Mouse (Mus musculus) embryonic facial prominence, embryonic 14.5 days (tissue): ENCODE data around the gene Gpr107. TPM values are rescaled to one million over a fixed set of nuclear protein-coding genes. Genes with fewer than 3 reads are reported as not detected.
A peak's percentile ranks its signal among the peaks of the same experiment; 100 is the strongest.

ENCODE experiments used
- ATAC-seq: fragments of 200-750 bp; cut with Nextera tagmentation; 2 replicates; pipeline ENCODE4 v1.8.0; 2017; ENCODE audit warnings: low read depth, moderate number of reproducible peaks, moderate TSS enrichment
- DNase-seq: peaks from one replicate; pipeline ENCODE4 v3.0.0-alpha.2; 2015; ENCODE audit warnings: low spot score
- H3K27ac ChIP-seq: fragments of 300-500 bp; sonication (generic); replicated peaks from 2 replicates; pipeline ENCODE4 v1.5.1; 2014; ENCODE audit warnings: low read depth, mild to moderate bottlenecking, low read length, moderate library complexity
- H3K27me3 ChIP-seq: fragments of 300-500 bp; sonication (generic); replicated peaks from 2 replicates; pipeline ENCODE4 v1.6.1; 2014; ENCODE audit warnings: low read length; ENCODE audit not compliant: control insufficient read depth, insufficient read depth
- H3K36me3 ChIP-seq: fragments of 300-500 bp; sonication (generic); 2 replicates; pipeline ENCODE4 v1.6.1; 2014; ENCODE audit warnings: low read length, mixed read lengths; ENCODE audit not compliant: control insufficient read depth, insufficient read depth
- H3K4me1 ChIP-seq: fragments of 300-500 bp; sonication (generic); 2 replicates; pipeline ENCODE4 v1.6.1; 2014; ENCODE audit warnings: antibody characterized with exemption, low read length; ENCODE audit not compliant: control insufficient read depth, insufficient read depth
- H3K4me2 ChIP-seq: fragments of 300-500 bp; sonication (generic); 2 replicates; pipeline ENCODE4 v1.6.1; 2014; ENCODE audit warnings: low read depth, mild to moderate bottlenecking, low read length, moderate library complexity, mixed read lengths
- H3K4me3 ChIP-seq: fragments of 300-500 bp; sonication (generic); 2 replicates; pipeline ENCODE4 v1.5.1; 2014; ENCODE audit warnings: low read depth, mild to moderate bottlenecking, low read length
- H3K9ac ChIP-seq: fragments of 300-500 bp; sonication (generic); 2 replicates; pipeline ENCODE4 v1.6.1; 2014; ENCODE audit warnings: low read depth, mild to moderate bottlenecking, low read length, moderate library complexity, mixed read lengths
- H3K9me3 ChIP-seq: fragments of 300-500 bp; sonication (generic); 2 replicates; pipeline ENCODE4 v1.6.1; 2016; ENCODE audit warnings: low read length; ENCODE audit not compliant: control insufficient read depth
- WGBS: fragments of 180-500 bp; shearing (Covaris S2); extraction: QIAGEN DNeasy Blood & Tissue Kit; methylation state at CpG from one replicate; pipeline ENCODE4 v1.1.7; 2014; 5-methylcytosine and 5-hydroxymethylcytosine counted together
- polyA plus RNA-seq: library from polyadenylated mRNA; unstranded; fragments of >200 nt; fragmentation: Nextera tagmentation; extraction: Ambion mirVana; gene quantifications from 2 replicates; pipeline ENCODE4 v1.2.1, GENCODE M21; 2014

Gene Gpr107
- polyA plus RNA-seq, 1 experiment from 2014 or later, result 27.4 TPM

- Histone ChIP-seq H3K4me1 (peaks cover 22% of the 10 kb centered on the region), H3K9ac (peak within 1 kb of the TSS; percentile 89), H3K36me3 (0 out of 2 replicates have a peak, but pooled peaks cover 4% of the 10 kb centered on the region), H3K27ac (peak within 1 kb of the TSS; percentile 72), H3K4me2 (peak within 1 kb of the TSS; percentile 81), H3K4me3 (peak within 1 kb of the TSS; percentile 81), H3K9me3 (no peaks in the 10 kb centered on the region), H3K27me3 (no peaks in the 10 kb centered on the region)
- DNase-seq (peak; percentile 89), ATAC-seq (peak; percentile 92)
- under 1% methylated on average over 12 of the region's 89 CpGs for WGBS
These were observed 93.5 kb downstream of the Gpr107 start, which contains the start of gene Ncs1 for GRCm38 (mm10) chr2:31245491-31246141. Gene Ncs1 (plus strand): TSS chr2:31245823.

- no peaks in the 10 kb centered on the region for H3K9me3 ChIP-seq
- H3K36me3 ChIP-seq, result 0 out of 2 replicates have a peak, but pooled peaks cover 4% of the 10 kb centered on the region
- DNase-seq (peak; percentile 38), ATAC-seq (peak; percentile 30)
- peaks cover 22% of the 10 kb centered on the region for H3K4me1 ChIP-seq
- no peaks in the 10 kb centered on the region for H3K27me3 ChIP-seq
- peak overlapping the region; percentile 81 for H3K4me2 ChIP-seq
- H3K9ac ChIP-seq, result peak overlapping the region; percentile 89
- H3K27ac ChIP-seq, result peak overlapping the region; percentile 72
- 0% methylated on average over 25 of the region's 41 CpGs for WGBS
- peak overlapping the region; percentile 81 for H3K4me3 ChIP-seq
These were observed 94.3 kb downstream of the Gpr107 start for GRCm38 (mm10) chr2:31246251-31246971.

GRCm38 (mm10) chr2:31248856-31249255 is 96.7 kb downstream of the Gpr107 start:
- H3K9ac ChIP-seq, result no peak overlapping the region
- no peak for ATAC-seq
- H3K9me3 ChIP-seq, result no peaks in the 10 kb centered on the region
- DNase-seq, result no peak
- H3K4me2 ChIP-seq, result no peak overlapping the region
- H3K4me3 ChIP-seq, result no peak overlapping the region
- 0 out of 2 replicates have a peak, but pooled peaks cover 4% of the 10 kb centered on the region for H3K36me3 ChIP-seq
- H3K27ac ChIP-seq, result no peak overlapping the region
- peaks cover 22% of the 10 kb centered on the region for H3K4me1 ChIP-seq
- 87% methylated on average over 6 of the region's 6 CpGs for WGBS
- H3K27me3 ChIP-seq, result no peaks in the 10 kb centered on the region

GRCm38 (mm10) chr2:31252167-31252566 is 100.1 kb downstream of the Gpr107 start:
- Histone ChIP-seq H3K27me3 (no peaks in the 10 kb centered on the region), H3K9ac (no peak overlapping the region), H3K36me3 (0 out of 2 replicates have a peak, but pooled peaks cover 4% of the 10 kb centered on the region), H3K4me3 (no peak overlapping the region), H3K9me3 (no peaks in the 10 kb centered on the region), H3K27ac (no peak overlapping the region), H3K4me2 (no peak overlapping the region), H3K4me1 (peaks cover 28% of the 10 kb centered on the region)
- no peak for DNase-seq
- 96% methylated on average over 4 of the region's 4 CpGs for WGBS
- ATAC-seq, result no peak

GRCm38 (mm10) chr2:31253463-31253862 is 101.3 kb downstream of the Gpr107 start:
- H3K36me3 ChIP-seq, result 0 out of 2 replicates have a peak, but pooled peaks cover 4% of the 10 kb centered on the region
- DNase-seq (peak; percentile 49), ATAC-seq (no peak)
- H3K9ac ChIP-seq, result no peak overlapping the region
- no peaks in the 10 kb centered on the region for H3K9me3 ChIP-seq
- H3K27me3 ChIP-seq, result no peaks in the 10 kb centered on the region
- H3K4me2 ChIP-seq, result no peak overlapping the region
- 85% methylated on average over 3 of the region's 3 CpGs for WGBS
- no peak overlapping the region for H3K4me3 ChIP-seq
- H3K27ac ChIP-seq, result no peak overlapping the region
- peaks cover 33% of the 10 kb centered on the region for H3K4me1 ChIP-seq

- H3K36me3 ChIP-seq, result no peaks in the 10 kb centered on the region
- H3K9me3 ChIP-seq, result no peaks in the 10 kb centered on the region
- no peaks in the 10 kb centered on the region for H3K27me3 ChIP-seq
- H3K4me1 ChIP-seq, result peaks cover 43% of the 10 kb centered on the region
- no peak overlapping the region for H3K9ac ChIP-seq
- no peak overlapping the region for H3K4me3 ChIP-seq
- no peak for ATAC-seq
- no peak overlapping the region for H3K4me2 ChIP-seq
- no peak overlapping the region for H3K27ac ChIP-seq
- 84% methylated on average over 3 of the region's 3 CpGs for WGBS
- no peak for DNase-seq
These were observed 102.7 kb downstream of the Gpr107 start for GRCm38 (mm10) chr2:31254806-31255205.

- ATAC-seq, result peak; percentile 53; the same call in 1 of the 2 replicates
- Histone ChIP-seq H3K4me1 (peaks cover 43% of the 10 kb centered on the region), H3K27ac (peak overlapping the region; percentile 72), H3K36me3 (no peaks in the 10 kb centered on the region), H3K9me3 (no peaks in the 10 kb centered on the region), H3K4me3 (0 out of 2 replicates have a peak overlapping the region, but pooled peaks have one; percentile 1), H3K27me3 (no peaks in the 10 kb centered on the region), H3K4me2 (peak overlapping the region; percentile 36), H3K9ac (peak overlapping the region; percentile 35)
- peak; percentile 85 for DNase-seq
- 22% methylated on average over 16 of the region's 21 CpGs for WGBS
These were observed 104.1 kb downstream of the Gpr107 start for GRCm38 (mm10) chr2:31255952-31256938.

- Histone ChIP-seq H3K4me1 (peaks cover 43% of the 10 kb centered on the region), H3K9ac (no peak overlapping the region; the same call in 1 of the 2 replicates), H3K27me3 (no peaks in the 10 kb centered on the region), H3K27ac (peak overlapping the region; percentile 72; the same call in 1 of the 2 replicates), H3K4me3 (no peak overlapping the region), H3K9me3 (no peaks in the 10 kb centered on the region), H3K36me3 (no peaks in the 10 kb centered on the region), H3K4me2 (peak overlapping the region; percentile 36; the same call in 1 of the 2 replicates)
- DNase-seq, result no peak
- ATAC-seq, result no peak
- 46% methylated on average over 6 of the region's 6 CpGs for WGBS
These were observed 105.0 kb downstream of the Gpr107 start for GRCm38 (mm10) chr2:31257096-31257495.
